Mouse (Mus musculus): ENCODE results near the gene Tmem102. TPM values are rescaled to one million over a fixed set of nuclear protein-coding genes. Genes with fewer than 3 reads are reported as not detected.

Tmem102 gene
- polyA plus RNA-seq, 1 experiment from 2014 or later: 4.1 TPM

Other genes with a start within 250 kb of the Tmem102 start
- gene Efnb3, start 245.4 kb downstream of the Tmem102 start, polyA plus RNA-seq (2014; fragmentation: Nextera tagmentation; extraction: Ambion mirVana): 7.3 and 8.6 TPM in 2 replicates
- gene Wrap53, start 225.4 kb downstream of the Tmem102 start, polyA plus RNA-seq (2014; fragmentation: Nextera tagmentation; extraction: Ambion mirVana): 18.4 and 19.8 TPM in 2 replicates
- 111 and 133 TPM in 2 replicates for gene Trp53, start 225.3 kb downstream of the Tmem102 start, polyA plus RNA-seq (2014; fragmentation: Nextera tagmentation; extraction: Ambion mirVana)
- 15.6 and 17.7 TPM in 2 replicates for gene Atp1b2, start 199.7 kb downstream of the Tmem102 start, polyA plus RNA-seq (2014; fragmentation: Nextera tagmentation; extraction: Ambion mirVana)
- not detected in 2 replicates for gene Shbg, start 187.7 kb downstream of the Tmem102 start, polyA plus RNA-seq (2014; fragmentation: Nextera tagmentation; extraction: Ambion mirVana)
- gene Sat2, start 183.6 kb downstream of the Tmem102 start, polyA plus RNA-seq (2014; fragmentation: Nextera tagmentation; extraction: Ambion mirVana): 15.6 and 16.6 TPM in 2 replicates
- gene Fxr2, start 172.6 kb downstream of the Tmem102 start, polyA plus RNA-seq (2014; fragmentation: Nextera tagmentation; extraction: Ambion mirVana): 25.4 and 26.3 TPM in 2 replicates
- 1.7 and 2.9 TPM in 2 replicates for gene Sox15, start 150.3 kb downstream of the Tmem102 start, polyA plus RNA-seq (2014; fragmentation: Nextera tagmentation; extraction: Ambion mirVana)
- gene Mpdu1, start 143.0 kb downstream of the Tmem102 start, polyA plus RNA-seq (2014; fragmentation: Nextera tagmentation; extraction: Ambion mirVana): 29.1 and 33.6 TPM in 2 replicates
- gene Cd68, start 139.5 kb downstream of the Tmem102 start, polyA plus RNA-seq (2014; fragmentation: Nextera tagmentation; extraction: Ambion mirVana): 22.0 and 25.5 TPM in 2 replicates
- gene Eif4a1, start 133.2 kb downstream of the Tmem102 start, polyA plus RNA-seq (2014; fragmentation: Nextera tagmentation; extraction: Ambion mirVana): 525 and 575 TPM in 2 replicates
- gene Senp3, start 123.5 kb downstream of the Tmem102 start, polyA plus RNA-seq (2014; fragmentation: Nextera tagmentation; extraction: Ambion mirVana): 73.6 and 88.4 TPM in 2 replicates
- 0.37 and 0.49 TPM in 2 replicates for gene Tnfsf13, start 119.8 kb downstream of the Tmem102 start, polyA plus RNA-seq (2014; fragmentation: Nextera tagmentation; extraction: Ambion mirVana)
- 13.0 and 16.6 TPM in 2 replicates for gene Tnfsf12, start 109.8 kb downstream of the Tmem102 start, polyA plus RNA-seq (2014; fragmentation: Nextera tagmentation; extraction: Ambion mirVana)
- 6.0 and 6.6 TPM in 2 replicates for gene Tnfsfm13, start 109.5 kb downstream of the Tmem102 start, polyA plus RNA-seq (2014; fragmentation: Nextera tagmentation; extraction: Ambion mirVana)
- 39.3 and 39.7 TPM in 2 replicates for gene Polr2a, start 47.0 kb downstream of the Tmem102 start, polyA plus RNA-seq (2014; fragmentation: Nextera tagmentation; extraction: Ambion mirVana)
- 0.12 TPM in 1 of 2 replicates, not detected in the other for gene Slc35g3, start 43.7 kb downstream of the Tmem102 start, polyA plus RNA-seq (2014; fragmentation: Nextera tagmentation; extraction: Ambion mirVana)
- 3.5 and 3.9 TPM in 2 replicates for gene Zbtb4, start 39.7 kb downstream of the Tmem102 start, polyA plus RNA-seq (2014; fragmentation: Nextera tagmentation; extraction: Ambion mirVana)
- gene Chrnb1, start 9.7 kb downstream of the Tmem102 start, polyA plus RNA-seq (2014; fragmentation: Nextera tagmentation; extraction: Ambion mirVana): 28.4 and 29.4 TPM in 2 replicates
- gene Fgf11, start 3.8 kb downstream of the Tmem102 start, polyA plus RNA-seq (2014; fragmentation: Nextera tagmentation; extraction: Ambion mirVana): 2.3 and 3.3 TPM in 2 replicates
- gene Gm39566, start 9.7 kb upstream of the Tmem102 start, polyA plus RNA-seq (2014; fragmentation: Nextera tagmentation; extraction: Ambion mirVana): not detected in 2 replicates
- not detected in 2 replicates for gene Spem2, start 12.8 kb upstream of the Tmem102 start, polyA plus RNA-seq (2014; fragmentation: Nextera tagmentation; extraction: Ambion mirVana)
- gene Spem1, start 16.6 kb upstream of the Tmem102 start, polyA plus RNA-seq (2014; fragmentation: Nextera tagmentation; extraction: Ambion mirVana): 0.26 TPM in 1 of 2 replicates, not detected in the other
- 8.3 and 10.6 TPM in 2 replicates for gene Nlgn2, start 32.2 kb upstream of the Tmem102 start, polyA plus RNA-seq (2014; fragmentation: Nextera tagmentation; extraction: Ambion mirVana)
- 379 and 388 TPM in 2 replicates for gene Tmem256, start 32.9 kb upstream of the Tmem102 start, polyA plus RNA-seq (2014; fragmentation: Nextera tagmentation; extraction: Ambion mirVana)
- 102 and 121 TPM in 2 replicates for gene Plscr3, start 40.8 kb upstream of the Tmem102 start, polyA plus RNA-seq (2014; fragmentation: Nextera tagmentation; extraction: Ambion mirVana)
- 3.2 and 3.7 TPM in 2 replicates for gene Tnk1, start 53.1 kb upstream of the Tmem102 start, polyA plus RNA-seq (2014; fragmentation: Nextera tagmentation; extraction: Ambion mirVana)
- gene Tmem95, start 72.4 kb upstream of the Tmem102 start, polyA plus RNA-seq (2014; fragmentation: Nextera tagmentation; extraction: Ambion mirVana): not detected in 2 replicates
- gene Kctd11, start 75.8 kb upstream of the Tmem102 start, polyA plus RNA-seq (2014; fragmentation: Nextera tagmentation; extraction: Ambion mirVana): 5.9 and 7.2 TPM in 2 replicates
- gene Acap1, start 89.9 kb upstream of the Tmem102 start, polyA plus RNA-seq (2014; fragmentation: Nextera tagmentation; extraction: Ambion mirVana): 1.5 and 2.1 TPM in 2 replicates
- 5.7 and 8.3 TPM in 2 replicates for gene 2810408A11Rik, start 95.4 kb upstream of the Tmem102 start, polyA plus RNA-seq (2014; fragmentation: Nextera tagmentation; extraction: Ambion mirVana)
- 10.1 and 10.3 TPM in 2 replicates for gene Neurl4, start 95.4 kb upstream of the Tmem102 start, polyA plus RNA-seq (2014; fragmentation: Nextera tagmentation; extraction: Ambion mirVana)
- 55.0 and 57.2 TPM in 2 replicates for gene Gps2, start 108.3 kb upstream of the Tmem102 start, polyA plus RNA-seq (2014; fragmentation: Nextera tagmentation; extraction: Ambion mirVana)
- 1,503 and 1,606 TPM in 2 replicates for gene Eif5a, start 116.3 kb upstream of the Tmem102 start, polyA plus RNA-seq (2014; fragmentation: Nextera tagmentation; extraction: Ambion mirVana)
- 2.9 and 4.2 TPM in 2 replicates for gene Ybx2, start 130.2 kb upstream of the Tmem102 start, polyA plus RNA-seq (2014; fragmentation: Nextera tagmentation; extraction: Ambion mirVana)
- 16.9 and 20.8 TPM in 2 replicates for gene Slc2a4, start 142.6 kb upstream of the Tmem102 start, polyA plus RNA-seq (2014; fragmentation: Nextera tagmentation; extraction: Ambion mirVana)
- 22.3 and 23.7 TPM in 2 replicates for gene Cldn7, start 159.2 kb upstream of the Tmem102 start, polyA plus RNA-seq (2014; fragmentation: Nextera tagmentation; extraction: Ambion mirVana)
- 37.4 and 39.2 TPM in 2 replicates for gene Ctdnep1, start 175.5 kb upstream of the Tmem102 start, polyA plus RNA-seq (2014; fragmentation: Nextera tagmentation; extraction: Ambion mirVana)
- gene Elp5, start 176.9 kb upstream of the Tmem102 start, polyA plus RNA-seq (2014; fragmentation: Nextera tagmentation; extraction: Ambion mirVana): 109 and 116 TPM in 2 replicates
- gene Gabarap, start 185.5 kb upstream of the Tmem102 start, polyA plus RNA-seq (2014; fragmentation: Nextera tagmentation; extraction: Ambion mirVana): 577 and 590 TPM in 2 replicates
- gene Phf23, start 190.2 kb upstream of the Tmem102 start, polyA plus RNA-seq (2014; fragmentation: Nextera tagmentation; extraction: Ambion mirVana): 47.0 and 49.3 TPM in 2 replicates
- gene Dvl2, start 195.0 kb upstream of the Tmem102 start, polyA plus RNA-seq (2014; fragmentation: Nextera tagmentation; extraction: Ambion mirVana): 30.8 and 36.2 TPM in 2 replicates
- 90.0 and 95.5 TPM in 2 replicates for gene Acadvl, start 209.8 kb upstream of the Tmem102 start, polyA plus RNA-seq (2014; fragmentation: Nextera tagmentation; extraction: Ambion mirVana)
- 7.3 and 8.4 TPM in 2 replicates for gene Dlg4, start 211.3 kb upstream of the Tmem102 start, polyA plus RNA-seq (2014; fragmentation: Nextera tagmentation; extraction: Ambion mirVana)
- 2.0 and 2.2 TPM in 2 replicates for gene Asgr1, start 248.5 kb upstream of the Tmem102 start, polyA plus RNA-seq (2014; fragmentation: Nextera tagmentation; extraction: Ambion mirVana)

All from embryonic facial prominence, embryonic 14.5 days (tissue).